Mouse (Mus musculus): ENCODE results near the gene Sfxn2. TPM values are rescaled to one million over a fixed set of nuclear protein-coding genes. Genes with fewer than 3 reads are reported as not detected.

Gene Sfxn2
- polyA plus RNA-seq, 1 experiment from 2014 or later: 18.4 TPM

- H3K9ac ChIP-seq (replicated peaks; ENCODE audit: low read depth): no peak overlapping the region
- WGBS: 42% methylated on average over 19 of the region's 19 CpGs
- peak overlapping the region; percentile 78 for H3K27ac ChIP-seq (ENCODE audit: low read length)
Observed at GRCm38 (mm10) chr19:46619001-46619400, 45.8 kb downstream of the Sfxn2 start.

GRCm38 (mm10) chr19:46619518-46619917 lies 46.4 kb downstream of the Sfxn2 start:
- DNase-seq (ENCODE audit: low spot score): no peak
- no peak overlapping the region for H3K4me2 ChIP-seq (replicated peaks; ENCODE audit: low read depth, low read length)

More at GRCm38 (mm10) chr19:46619001-46619400, 45.8 kb downstream of the Sfxn2 start:
- Histone ChIP-seq H3K27me3 (replicated peaks; ENCODE audit: insufficient read depth, low read length) (no peaks in the 10 kb centered on the region), H3K4me3 (ENCODE audit: low read depth, low read length) (no peak overlapping the region), H3K4me2 (replicated peaks; ENCODE audit: low read depth, low read length) (no peak overlapping the region), H3K36me3 (ENCODE audit: insufficient read depth, low read length) (no peaks in the 10 kb centered on the region), H3K4me1 (ENCODE audit: insufficient read depth, low read depth, low read length) (peaks cover 47% of the 10 kb centered on the region), H3K9me3 (ENCODE audit: low read length) (no peaks in the 10 kb centered on the region)
- DNase-seq (ENCODE audit: low spot score) (peak; percentile 52), ATAC-seq (no peak; the same call in 1 of the 2 replicates)
- TF ChIP-seq EP300 (IDR thresholded peaks at IDR 0.05) (no peak), CTCF (IDR thresholded peaks at IDR 0.05) (no peak)

GRCm38 (mm10) chr19:46620016-46620808 lies 47.0 kb downstream of the Sfxn2 start:
- no peaks in the 10 kb centered on the region for H3K27me3 ChIP-seq (replicated peaks; ENCODE audit: insufficient read depth, low read length)
- H3K9me3 ChIP-seq (ENCODE audit: low read length): no peaks in the 10 kb centered on the region
- peak overlapping the region; percentile 11; the same call in 1 of the 2 replicates for H3K4me2 ChIP-seq (replicated peaks; ENCODE audit: low read depth, low read length)
- ATAC-seq (peak; percentile 14), DNase-seq (ENCODE audit: low spot score) (peak; percentile 82)
- H3K9ac ChIP-seq (replicated peaks; ENCODE audit: low read depth): no peak overlapping the region
- no peak overlapping the region for H3K4me3 ChIP-seq (ENCODE audit: low read depth, low read length)
- no peak for TF ChIP-seq CTCF (IDR thresholded peaks at IDR 0.05)
- no peak for TF ChIP-seq EP300 (IDR thresholded peaks at IDR 0.05)
- H3K27ac ChIP-seq (ENCODE audit: low read length): peak overlapping the region; percentile 78
- WGBS: 45% methylated on average over 14 of the region's 14 CpGs
- no peaks in the 10 kb centered on the region for H3K36me3 ChIP-seq (ENCODE audit: insufficient read depth, low read length)
- peaks cover 57% of the 10 kb centered on the region for H3K4me1 ChIP-seq (ENCODE audit: insufficient read depth, low read depth, low read length)

More at GRCm38 (mm10) chr19:46619518-46619917, 46.4 kb downstream of the Sfxn2 start:
- ATAC-seq: no peak
- Histone ChIP-seq H3K4me3 (ENCODE audit: low read depth, low read length) (no peak overlapping the region), H3K4me1 (ENCODE audit: insufficient read depth, low read depth, low read length) (peaks cover 50% of the 10 kb centered on the region), H3K9ac (replicated peaks; ENCODE audit: low read depth) (no peak overlapping the region), H3K27ac (ENCODE audit: low read length) (peak overlapping the region; percentile 78), H3K27me3 (replicated peaks; ENCODE audit: insufficient read depth, low read length) (no peaks in the 10 kb centered on the region), H3K9me3 (ENCODE audit: low read length) (no peaks in the 10 kb centered on the region), H3K36me3 (ENCODE audit: insufficient read depth, low read length) (no peaks in the 10 kb centered on the region)
- 88% methylated on average over 6 of the region's 6 CpGs for WGBS
- TF ChIP-seq EP300 (IDR thresholded peaks at IDR 0.05) (no peak), CTCF (IDR thresholded peaks at IDR 0.05) (no peak)

GRCm38 (mm10) chr19:46621236-46622183 lies 48.3 kb downstream of the Sfxn2 start:
- DNase-seq (ENCODE audit: low spot score): no peak
- no peak overlapping the region for H3K4me3 ChIP-seq (ENCODE audit: low read depth, low read length)
- 63% methylated on average over 19 of the region's 19 CpGs for WGBS
- H3K4me2 ChIP-seq (replicated peaks; ENCODE audit: low read depth, low read length): no peak overlapping the region
- no peaks in the 10 kb centered on the region for H3K27me3 ChIP-seq (replicated peaks; ENCODE audit: insufficient read depth, low read length)
- peaks cover 61% of the 10 kb centered on the region for H3K4me1 ChIP-seq (ENCODE audit: insufficient read depth, low read depth, low read length)
- TF ChIP-seq CTCF (IDR thresholded peaks at IDR 0.05) (no peak), EP300 (IDR thresholded peaks at IDR 0.05) (peak; percentile 34)
- H3K36me3 ChIP-seq (ENCODE audit: insufficient read depth, low read length): no peaks in the 10 kb centered on the region
- 0 out of 2 replicates have a peak overlapping the region, but pooled peaks have one; percentile 21 for H3K27ac ChIP-seq (ENCODE audit: low read length)
- no peak overlapping the region for H3K9ac ChIP-seq (replicated peaks; ENCODE audit: low read depth)
- ATAC-seq: no peak
- no peaks in the 10 kb centered on the region for H3K9me3 ChIP-seq (ENCODE audit: low read length)

GRCm38 (mm10) chr19:46622659-46623193 lies 49.6 kb downstream of the Sfxn2 start:
- no peaks in the 10 kb centered on the region for H3K27me3 ChIP-seq (replicated peaks; ENCODE audit: insufficient read depth, low read length)
- peak overlapping the region; percentile 72 for H3K4me2 ChIP-seq (replicated peaks; ENCODE audit: low read depth, low read length)
- TF ChIP-seq EP300 (IDR thresholded peaks at IDR 0.05) (peak; percentile 24; the same call in 1 of the 2 replicates), CTCF (IDR thresholded peaks at IDR 0.05) (no peak)
- DNase-seq (ENCODE audit: low spot score) (no peak), ATAC-seq (no peak)
- 25% methylated on average over 12 of the region's 12 CpGs for WGBS
- H3K4me1 ChIP-seq (ENCODE audit: insufficient read depth, low read depth, low read length): peaks cover 61% of the 10 kb centered on the region
- peak overlapping the region; percentile 38; the same call in 1 of the 2 replicates for H3K4me3 ChIP-seq (ENCODE audit: low read depth, low read length)
- H3K9me3 ChIP-seq (ENCODE audit: low read length): no peaks in the 10 kb centered on the region
- H3K9ac ChIP-seq (replicated peaks; ENCODE audit: low read depth): 0 out of 2 replicates have a peak overlapping the region, but pooled peaks have one; percentile 16
- H3K36me3 ChIP-seq (ENCODE audit: insufficient read depth, low read length): no peaks in the 10 kb centered on the region
- peak overlapping the region; percentile 92 for H3K27ac ChIP-seq (ENCODE audit: low read length)

All from lung, postnatal 0 days (tissue).